Mouse (Mus musculus): ENCODE data around the gene Rassf1.
"Not testable (repeated sequence)": the region's sequence is repeated elsewhere in the genome, so short reads cannot be mapped to it uniquely, and the experiment has no call there.

Gene Rassf1

DNA sequence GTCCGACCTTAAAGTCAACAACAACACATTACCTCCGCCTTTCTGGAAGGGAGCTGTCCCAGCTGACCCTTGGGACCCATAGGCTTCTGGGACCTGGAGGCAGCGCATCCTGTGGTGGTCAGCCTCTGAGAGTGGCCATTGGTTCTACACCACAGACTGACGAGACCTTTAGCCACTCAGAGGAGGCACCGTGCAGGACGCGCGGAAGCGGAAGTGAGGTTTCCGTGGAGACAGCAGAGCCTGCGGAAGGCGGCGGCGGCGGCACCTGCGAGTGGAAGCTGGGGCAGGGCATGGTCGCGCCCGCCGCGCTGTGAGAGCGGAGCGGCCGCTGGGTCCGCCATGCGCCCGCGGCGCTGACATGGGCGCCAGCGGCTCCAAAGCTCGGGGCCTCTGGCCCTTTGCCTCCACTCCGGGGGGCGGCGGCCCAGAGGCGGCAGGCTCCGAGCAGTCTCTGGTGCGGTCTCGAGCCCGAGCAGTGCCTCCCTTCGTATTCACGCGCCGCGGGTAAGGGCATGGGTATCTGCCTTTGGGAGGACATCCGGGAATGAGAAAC, 11.8 kb downstream of the Rassf1 start, which contains the start of gene Tusc2:
Gene Tusc2 (plus strand): TSS at position 227 of the 553 bp plus-strand sequence.
- DNase-seq = peak; percentile 95

DNA sequence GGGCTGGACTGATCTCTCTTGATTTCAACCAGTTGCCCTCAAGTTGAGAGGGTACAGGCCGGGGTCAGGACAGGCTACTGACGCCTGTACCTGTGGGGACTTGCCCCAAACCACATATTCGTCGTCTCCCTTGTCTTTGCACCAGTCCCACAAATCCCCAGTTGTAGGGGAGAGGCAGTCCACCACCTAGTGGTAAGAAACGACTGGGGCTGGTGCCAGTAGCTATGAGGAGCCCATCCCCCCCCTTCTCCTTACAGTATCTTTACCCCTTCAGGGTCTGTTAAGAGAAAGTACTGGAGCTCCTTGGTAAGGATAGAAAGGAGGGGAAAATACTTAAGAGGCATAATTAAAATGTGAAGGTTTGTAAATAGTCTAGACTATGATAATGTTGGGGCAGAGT, 14.2 kb downstream of the Rassf1 start:
- DNase-seq = not testable (repeated sequence)

DNA sequence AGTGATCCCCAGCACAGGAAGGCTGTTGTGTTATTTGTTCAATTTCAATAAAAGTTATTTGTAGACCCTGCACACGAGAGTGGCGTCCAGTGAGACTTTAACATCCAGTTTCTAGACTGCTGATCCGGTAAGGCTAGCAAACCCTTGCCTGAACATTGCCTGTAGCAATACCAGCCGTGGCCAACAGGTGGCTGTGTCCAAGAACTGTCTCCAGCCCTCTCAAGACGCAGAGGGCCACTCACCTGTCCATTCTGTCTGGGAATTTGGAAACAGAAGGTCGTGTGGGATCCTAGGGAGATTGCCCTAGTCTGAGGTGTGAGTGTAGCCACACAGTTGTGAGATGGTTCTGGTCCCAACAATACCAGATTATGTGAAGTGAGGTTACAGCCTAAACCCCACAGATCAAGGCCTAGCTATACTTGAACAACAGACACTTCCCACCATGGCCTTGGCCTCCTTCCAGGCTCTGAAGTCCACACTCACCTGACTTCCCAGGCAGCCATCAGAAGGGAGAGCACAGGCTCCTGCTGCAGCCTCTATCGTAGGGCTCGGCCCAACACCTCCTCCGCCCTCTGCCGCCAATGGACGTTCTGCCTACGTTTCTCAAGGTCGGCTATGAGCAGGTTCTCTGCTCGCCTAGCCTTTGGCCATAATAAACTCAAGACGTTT, 14.8 kb downstream of the Rassf1 start:
- peak; percentile 91 for DNase-seq

DNA sequence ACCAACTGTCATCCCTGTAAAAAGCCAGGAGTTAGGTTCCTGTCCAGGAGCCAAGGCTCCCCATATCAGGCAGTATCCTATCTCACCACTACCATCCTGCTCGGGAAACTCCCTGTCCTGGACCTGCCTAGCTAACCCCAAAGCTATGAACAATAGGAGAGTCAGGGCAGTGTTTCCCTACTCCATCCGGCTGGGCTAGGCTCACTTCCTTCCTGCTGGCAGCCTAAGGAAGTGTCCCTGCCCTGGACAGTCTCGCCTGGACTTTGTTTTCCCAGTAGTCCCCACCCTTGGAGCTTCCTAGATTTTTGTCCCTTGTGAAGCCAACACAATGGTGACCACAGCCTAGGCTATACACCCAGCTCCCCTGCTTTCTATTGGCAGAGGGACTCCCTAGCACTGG, 15.5 kb downstream of the Rassf1 start:
- DNase-seq = no peak

DNA sequence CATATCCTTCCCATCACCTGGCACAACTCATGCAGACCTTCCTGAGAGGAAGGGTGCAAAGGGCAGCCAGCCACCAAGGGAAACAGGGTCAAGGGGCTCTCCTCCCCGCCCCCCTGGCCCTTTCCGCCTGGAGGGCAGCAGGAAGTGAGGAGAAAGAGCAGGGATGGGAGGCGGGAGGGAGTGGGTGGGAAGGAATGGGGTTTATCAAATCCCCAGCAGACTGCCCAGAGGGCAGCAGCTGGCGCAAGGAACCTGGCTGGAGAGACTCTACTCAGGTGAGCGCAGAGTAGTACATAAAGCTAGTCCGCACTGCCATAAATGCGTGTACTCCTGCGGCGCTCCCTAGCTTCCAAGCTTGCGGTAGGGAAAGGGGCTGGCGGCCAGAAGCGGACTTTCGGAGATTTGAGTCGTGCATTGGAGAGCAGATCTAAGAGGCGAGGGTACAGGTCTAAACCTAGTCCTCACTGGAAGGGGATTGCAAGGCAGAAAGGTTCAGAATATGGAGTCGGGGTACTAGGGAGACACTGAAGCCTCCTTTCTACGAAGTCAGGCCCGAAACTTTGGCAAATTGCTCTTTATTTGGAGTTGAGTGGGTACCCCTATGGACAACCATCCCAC, 16.5 kb downstream of the Rassf1 start, which contains the start of gene Hyal2:
Gene Hyal2 (plus strand): TSS at position 244 of the 618 bp plus-strand sequence.
- DNase-seq = peak; percentile 62

DNA sequence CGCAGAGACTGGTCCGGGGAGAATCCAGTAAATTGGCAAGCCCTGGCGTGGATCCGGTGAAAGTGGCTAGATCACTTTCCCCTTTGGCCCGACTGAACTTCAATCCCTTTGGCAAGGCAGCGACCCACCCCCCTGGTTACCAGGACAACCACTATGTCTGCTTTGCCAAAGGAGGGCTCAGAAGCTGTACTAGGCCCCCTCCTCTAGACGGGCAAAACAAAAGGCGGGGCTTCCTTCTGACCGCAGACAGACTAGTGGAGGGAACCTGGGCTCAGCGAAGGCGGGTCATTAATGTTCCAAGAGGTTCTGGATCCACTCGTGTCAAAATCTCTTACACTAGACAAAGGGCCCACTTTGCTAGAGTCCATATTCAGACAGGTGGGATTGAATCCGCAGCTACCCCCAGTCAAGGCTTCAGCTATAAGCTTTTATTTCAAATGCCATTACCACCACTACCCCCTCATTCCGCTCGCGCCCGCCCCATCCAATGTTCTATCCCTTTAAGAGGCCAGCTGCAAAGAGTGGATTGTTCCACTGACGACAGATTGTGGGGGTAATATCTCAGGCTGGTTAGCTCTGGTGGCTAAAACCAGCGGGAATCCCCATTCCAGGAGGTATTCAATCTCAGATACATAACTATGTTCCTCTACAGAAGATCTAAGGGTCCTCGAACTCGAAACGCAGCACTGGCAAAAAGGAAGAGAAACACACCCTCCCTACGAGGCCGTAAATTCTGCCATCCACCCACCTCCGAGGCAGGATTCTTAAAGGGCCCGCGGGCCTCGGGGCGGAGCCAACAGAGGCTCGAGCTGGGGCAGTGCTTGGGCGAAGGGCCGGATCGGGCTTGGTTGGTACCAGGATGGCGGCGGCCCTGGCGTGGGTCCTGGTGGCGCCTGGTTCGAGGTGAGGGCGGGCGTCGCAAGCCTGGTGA, 17.2 kb downstream of the Rassf1 start:
- peak; percentile 91 for DNase-seq

DNA sequence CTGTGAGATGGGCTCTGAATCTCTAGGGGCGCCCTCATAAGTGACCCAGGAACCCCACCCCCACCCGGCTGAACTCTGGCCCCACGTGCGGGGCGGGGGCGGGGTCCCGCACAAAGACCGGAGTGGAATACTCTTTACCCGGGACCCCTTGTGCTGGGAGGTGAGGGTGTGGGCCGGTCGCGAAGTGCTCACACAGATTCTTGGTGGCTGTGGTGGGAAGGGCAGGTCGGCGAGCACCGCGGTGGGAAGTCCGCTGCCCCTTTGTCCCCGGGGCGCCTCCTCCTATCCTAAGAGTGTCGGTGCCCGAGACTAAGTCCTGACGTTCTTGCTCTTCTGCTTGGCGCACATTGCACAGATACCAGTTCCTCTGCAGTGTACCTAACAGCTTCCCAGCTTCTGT, 17.9 kb downstream of the Rassf1 start:
- no peak for DNase-seq

DNA sequence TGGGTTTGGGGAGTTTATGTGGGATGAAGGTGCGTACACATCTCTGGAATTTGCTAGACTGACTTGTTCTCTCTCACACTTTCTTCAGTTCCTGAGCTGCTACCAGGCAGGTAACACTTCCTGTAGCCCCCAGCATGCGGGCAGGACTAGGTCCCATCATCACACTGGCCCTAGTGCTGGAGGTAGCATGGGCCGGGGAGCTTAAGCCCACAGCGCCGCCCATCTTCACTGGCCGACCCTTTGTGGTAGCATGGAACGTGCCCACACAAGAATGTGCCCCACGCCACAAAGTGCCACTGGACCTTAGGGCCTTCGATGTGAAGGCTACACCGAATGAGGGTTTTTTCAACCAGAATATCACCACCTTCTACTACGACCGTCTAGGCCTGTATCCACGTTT, 18.7 kb downstream of the Rassf1 start:
- DNase-seq = no peak

DNA sequence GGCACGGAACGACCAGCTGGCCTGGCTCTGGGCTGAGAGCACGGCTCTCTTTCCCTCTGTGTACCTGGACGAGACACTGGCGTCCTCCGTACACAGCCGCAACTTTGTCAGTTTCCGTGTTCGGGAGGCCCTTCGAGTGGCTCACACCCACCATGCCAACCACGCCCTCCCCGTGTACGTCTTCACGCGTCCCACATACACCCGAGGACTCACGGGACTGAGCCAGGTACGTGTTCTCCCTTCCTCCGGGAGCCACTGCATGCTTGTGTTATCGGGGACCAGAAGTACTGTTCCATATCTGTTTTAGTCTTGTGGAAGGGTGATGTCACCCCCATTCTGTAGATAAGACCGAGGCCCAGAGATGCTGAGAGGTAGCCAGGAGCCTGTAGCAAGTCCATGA, 19.5 kb downstream of the Rassf1 start:
- DNase-seq = peak; percentile 83

DNA sequence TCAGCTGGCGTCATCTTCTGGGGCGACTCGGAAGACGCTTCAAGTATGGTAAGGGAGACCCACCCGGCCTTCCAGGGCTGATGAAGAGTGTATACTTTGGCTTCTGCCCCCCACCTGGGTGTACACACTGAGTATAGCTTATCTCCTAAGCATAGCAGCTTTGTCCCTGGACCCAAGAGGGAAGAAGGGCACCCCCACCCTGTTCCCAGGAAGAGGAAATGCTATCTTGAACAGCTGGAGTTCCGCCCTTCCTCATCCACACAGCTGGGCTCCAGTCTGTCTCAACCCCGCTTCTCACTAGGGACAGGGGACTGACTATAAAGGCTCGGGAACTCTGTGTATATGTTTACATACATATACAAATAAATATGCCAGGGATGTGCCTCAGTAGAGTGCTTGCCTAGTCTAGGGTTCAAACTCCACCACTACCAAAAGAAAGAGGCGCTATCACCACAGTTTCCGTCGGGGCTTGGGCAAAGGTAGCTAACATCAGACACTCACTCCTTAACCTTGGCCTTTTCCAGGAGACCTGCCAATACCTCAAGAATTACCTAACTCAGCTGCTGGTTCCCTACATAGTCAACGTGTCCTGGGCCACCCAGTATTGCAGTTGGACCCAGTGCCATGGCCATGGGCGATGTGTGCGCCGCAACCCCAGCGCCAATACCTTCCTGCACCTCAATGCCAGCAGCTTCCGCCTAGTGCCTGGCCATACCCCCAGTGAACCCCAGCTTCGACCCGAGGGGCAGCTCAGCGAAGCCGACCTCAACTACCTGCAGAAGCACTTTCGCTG, 20.4 kb downstream of the Rassf1 start:
- DNase-seq = peak; percentile 76

DNA sequence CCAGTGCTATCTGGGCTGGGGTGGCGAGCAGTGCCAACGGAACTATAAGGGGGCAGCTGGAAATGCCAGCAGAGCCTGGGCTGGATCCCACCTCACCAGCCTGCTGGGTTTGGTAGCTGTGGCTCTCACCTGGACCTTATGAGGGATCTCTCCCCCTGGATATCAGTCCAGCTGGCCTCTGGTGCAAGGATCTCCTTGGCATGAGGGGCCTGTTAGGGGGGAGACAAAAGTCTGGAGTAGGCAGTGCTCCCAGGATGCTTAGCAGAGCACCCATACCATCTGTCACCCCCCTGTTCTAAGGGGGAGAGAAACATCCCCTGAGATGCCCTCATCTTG, 20.9 kb downstream of the Rassf1 start:
- no peak for DNase-seq

DNA sequence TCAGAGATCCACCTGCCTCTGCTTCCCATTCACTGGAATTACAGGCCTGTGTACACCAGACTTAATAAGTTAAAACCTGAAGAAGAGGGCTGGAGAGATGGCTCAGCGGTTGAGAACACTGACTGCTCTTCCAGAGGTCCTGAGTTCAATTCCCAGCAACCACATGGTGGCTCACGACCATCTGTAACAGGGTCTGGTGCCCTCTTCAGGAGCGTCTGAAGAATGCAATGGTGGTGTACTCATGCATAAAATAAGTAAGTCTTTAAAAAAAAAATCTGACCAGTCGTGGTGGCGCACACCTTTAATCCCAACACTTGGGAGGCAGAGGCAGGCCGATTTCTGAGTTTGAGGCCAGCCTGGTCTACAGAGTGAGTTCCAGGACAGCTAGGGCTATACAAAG, 22.4 kb downstream of the Rassf1 start:
- DNase-seq = not testable (repeated sequence)

DNA sequence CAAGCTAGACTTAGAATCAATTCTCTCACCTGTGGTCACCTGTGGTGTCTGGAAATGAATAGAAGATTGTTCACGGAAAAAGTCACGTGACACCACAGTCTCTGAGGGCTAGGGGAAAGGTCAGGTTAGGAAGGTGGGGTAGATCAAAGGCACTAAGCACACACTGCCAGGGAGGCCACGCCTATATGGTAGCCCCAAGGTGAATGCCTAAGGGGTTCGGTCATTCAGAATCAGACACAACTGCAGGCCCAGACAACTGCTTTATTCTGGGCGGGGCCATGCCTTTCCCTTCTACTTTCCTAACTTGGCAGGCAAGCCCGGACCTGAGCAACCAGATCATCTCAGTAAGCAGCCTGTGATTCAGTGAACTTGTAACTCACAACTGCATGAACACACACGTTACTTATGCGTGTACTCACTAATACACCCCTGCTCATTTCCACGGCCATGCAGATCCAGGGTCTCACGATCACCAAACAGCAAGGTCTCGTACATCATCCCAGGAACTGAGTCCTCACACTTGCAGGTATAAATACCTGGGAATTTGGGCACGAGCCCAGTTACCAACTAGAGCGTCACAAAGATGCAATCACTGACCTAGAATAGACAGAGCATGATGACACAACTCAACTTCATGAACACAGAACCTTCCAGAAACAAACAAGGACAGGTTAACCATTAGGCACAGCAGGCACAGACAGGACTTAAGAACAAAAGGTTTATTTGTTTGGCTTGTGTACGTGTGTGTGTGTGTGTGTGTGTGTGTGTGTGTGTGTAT, 24.4 kb downstream of the Rassf1 start:
- peak; percentile 12 for DNase-seq

DNA sequence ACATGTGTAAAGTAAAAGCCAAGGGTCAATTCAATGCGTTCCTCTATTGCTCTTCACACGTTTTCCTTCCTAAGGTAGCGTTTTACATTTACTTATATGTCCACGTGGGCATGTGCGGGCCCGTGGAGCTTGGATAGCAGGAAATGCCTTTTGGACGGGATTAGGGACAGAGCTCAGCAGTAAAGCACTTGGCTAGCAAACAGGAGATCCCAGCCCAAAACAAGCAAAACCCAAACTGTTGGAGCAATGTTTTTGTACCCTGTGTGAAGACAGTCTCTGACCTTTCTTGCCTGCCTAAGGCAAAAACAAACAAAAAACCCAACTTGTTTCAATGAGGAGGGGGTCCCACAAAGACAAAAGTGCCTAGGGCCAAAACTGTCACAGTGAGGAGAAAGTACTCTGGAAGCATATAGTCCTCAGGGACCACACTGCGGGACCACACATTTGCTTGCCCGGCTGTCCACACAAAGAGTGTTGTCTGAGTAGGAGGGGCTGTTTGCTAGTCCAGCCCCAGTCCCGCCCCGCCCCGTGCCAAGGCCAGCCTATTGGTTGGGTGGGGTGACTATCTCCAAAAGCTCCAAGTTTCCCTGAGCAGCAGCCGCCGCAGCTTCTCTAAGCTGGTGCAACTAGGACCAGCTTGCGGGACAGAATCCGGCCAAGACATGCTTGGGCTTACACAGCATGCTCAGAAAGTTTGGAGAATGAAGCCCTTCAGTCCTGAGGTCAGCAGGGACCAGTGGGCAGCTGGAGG, 25.2 kb downstream of the Rassf1 start, which contains the start of gene Hyal1:
Gene Hyal1 (plus strand): TSS at position 571 of the 751 bp plus-strand sequence.
- DNase-seq = peak; percentile 95

DNA sequence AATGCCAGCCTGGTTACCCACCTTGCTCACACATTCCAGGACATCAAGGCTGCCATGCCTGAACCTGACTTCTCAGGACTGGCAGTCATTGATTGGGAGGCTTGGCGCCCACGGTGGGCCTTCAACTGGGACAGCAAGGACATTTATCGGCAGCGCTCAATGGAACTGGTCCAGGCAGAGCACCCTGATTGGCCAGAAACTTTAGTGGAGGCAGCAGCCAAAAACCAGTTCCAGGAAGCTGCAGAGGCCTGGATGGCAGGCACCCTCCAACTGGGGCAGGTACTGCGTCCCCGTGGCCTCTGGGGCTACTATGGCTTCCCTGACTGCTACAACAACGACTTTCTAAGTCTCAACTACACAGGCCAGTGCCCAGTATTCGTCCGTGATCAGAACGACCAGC, 26.5 kb downstream of the Rassf1 start:
- DNase-seq = no peak

DNA sequence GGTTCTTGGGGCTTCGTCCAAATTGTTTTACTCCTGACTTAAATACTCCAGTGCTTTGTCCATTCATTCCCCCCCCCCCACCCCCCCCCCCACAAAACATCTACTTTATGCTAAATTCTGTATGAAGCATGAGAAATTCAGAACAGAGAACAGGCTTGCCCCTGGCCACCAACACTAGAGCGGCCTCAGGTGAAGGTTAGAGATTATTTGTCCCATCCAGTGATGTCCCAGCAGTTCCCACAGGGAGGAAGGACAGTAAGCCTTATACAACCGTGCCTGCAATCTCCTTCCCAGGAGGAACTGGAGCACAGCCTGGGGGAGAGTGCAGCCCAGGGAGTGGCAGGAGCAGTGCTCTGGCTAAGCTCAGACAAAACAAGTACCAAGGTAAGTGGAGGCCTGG, 27.2 kb downstream of the Rassf1 start, which contains the start of gene Naa80:
Gene Naa80 (plus strand): TSS at position 301 of the 400 bp plus-strand sequence.
- DNase-seq = no peak

DNA sequence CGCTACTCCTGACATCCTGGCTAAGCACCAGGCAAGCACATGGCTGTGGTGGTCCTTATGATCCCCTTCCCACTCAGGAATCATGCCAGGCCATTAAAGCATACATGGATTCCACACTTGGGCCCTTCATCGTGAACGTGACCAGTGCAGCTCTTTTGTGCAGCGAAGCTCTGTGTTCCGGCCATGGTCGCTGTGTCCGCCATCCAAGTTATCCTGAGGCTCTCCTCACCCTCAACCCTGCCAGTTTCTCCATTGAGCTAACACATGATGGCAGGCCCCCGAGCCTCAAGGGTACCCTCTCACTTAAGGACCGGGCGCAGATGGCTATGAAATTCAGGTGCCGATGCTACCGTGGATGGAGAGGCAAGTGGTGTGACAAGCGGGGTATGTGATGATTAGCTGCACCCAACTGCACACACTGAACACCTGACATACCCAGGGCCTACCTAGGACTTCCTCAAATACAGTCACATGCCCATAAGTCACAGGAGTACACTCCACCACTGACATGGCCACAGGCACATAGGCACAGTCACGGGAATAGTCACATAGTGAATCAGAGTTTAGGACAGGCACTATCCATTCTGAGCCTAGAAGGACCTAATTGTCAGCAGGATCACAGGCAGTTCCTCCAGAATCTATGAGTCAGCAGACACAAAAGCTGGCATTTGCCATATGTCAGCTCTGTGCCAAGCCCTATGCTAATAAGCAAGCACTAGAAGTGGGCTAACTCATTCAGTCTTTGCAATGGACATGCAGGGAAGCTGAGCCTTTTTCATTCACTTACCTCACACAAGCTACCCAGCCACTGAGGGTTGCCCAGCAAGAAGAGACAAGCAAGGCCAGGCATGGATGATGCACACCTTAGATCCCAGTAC, 27.9 kb downstream of the Rassf1 start:
- DNase-seq = no peak

DNA sequence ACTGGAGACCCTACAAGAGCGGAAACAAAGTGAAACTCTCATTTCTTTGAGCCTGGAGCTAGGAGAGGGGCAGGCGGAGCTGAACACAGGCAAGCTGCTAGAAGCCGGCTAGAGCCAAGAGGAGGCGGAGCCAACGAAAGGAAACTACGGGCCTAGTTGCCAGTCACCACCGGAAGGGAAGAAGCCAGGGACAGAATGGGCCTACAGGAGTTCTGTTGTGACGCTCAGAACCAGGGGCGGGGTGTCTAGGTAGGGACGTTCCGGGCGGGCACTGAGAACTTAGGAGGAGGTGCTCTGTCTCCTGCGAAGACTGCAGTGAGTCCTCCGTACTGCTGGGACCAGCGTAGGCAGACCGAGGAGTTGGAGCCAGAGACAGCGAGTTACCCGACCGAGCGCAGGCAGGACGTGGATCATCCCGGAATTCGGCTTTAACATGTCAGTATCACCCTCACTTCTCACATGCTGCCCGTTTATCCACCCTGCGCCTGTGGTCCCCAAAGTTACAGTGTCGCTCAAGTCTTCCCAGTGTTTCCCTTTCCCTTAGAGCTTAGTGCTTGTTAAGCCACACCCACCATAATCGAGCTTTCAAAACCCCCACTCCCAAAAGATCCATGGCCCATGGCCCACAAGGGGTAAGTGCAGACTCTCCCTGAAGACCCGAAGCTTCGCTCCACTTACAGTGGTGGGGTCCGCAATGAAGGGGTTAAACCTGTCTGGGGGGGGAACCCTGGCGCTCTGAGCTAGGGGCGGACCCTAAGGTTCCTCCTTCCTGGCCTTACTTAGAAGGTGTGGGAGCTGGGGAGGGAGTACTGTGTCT, 29.4 kb downstream of the Rassf1 start, which contains the start of gene Hyal3:
Gene Hyal3 (plus strand): TSS at position 318 of the 817 bp plus-strand sequence.
- DNase-seq = peak; percentile 92

DNA sequence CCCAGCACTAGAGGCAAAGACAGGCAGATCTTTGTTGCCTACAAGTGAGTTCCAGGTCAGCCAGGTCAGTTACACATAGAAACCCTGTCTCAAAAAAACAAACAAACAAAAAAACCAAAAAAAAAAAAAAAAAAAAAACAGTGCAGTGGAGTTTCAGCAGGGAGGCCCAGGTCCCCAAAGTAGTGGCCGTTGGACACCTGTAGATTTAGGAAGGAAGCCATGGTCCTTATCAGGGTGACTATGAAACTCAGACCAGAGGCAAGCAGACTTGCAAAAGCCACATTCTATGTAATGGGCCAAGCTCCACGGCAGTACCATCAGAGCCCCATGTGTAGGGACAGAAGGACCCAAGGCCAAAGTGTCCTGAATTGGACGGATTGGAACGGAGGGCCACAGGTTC, 30.2 kb downstream of the Rassf1 start:
- no peak for DNase-seq
